Mouse (Mus musculus): ENCODE results near the gene Kalrn. TPM values are rescaled to one million over a fixed set of nuclear protein-coding genes. Genes with fewer than 3 reads are reported as not detected.

Kalrn gene
- total RNA-seq, 2 experiments from 2014 or later: 17.6 to 20.2 TPM

GRCm38 (mm10) chr16:34557891-34558290 lies 15.4 kb downstream of the Kalrn start:
- DNase-seq: no peak

GRCm38 (mm10) chr16:34552731-34553130 lies 20.6 kb downstream of the Kalrn start:
- DNase-seq: no peak

GRCm38 (mm10) chr16:34549470-34549999 lies 23.8 kb downstream of the Kalrn start:
- DNase-seq: no peak

DNA sequence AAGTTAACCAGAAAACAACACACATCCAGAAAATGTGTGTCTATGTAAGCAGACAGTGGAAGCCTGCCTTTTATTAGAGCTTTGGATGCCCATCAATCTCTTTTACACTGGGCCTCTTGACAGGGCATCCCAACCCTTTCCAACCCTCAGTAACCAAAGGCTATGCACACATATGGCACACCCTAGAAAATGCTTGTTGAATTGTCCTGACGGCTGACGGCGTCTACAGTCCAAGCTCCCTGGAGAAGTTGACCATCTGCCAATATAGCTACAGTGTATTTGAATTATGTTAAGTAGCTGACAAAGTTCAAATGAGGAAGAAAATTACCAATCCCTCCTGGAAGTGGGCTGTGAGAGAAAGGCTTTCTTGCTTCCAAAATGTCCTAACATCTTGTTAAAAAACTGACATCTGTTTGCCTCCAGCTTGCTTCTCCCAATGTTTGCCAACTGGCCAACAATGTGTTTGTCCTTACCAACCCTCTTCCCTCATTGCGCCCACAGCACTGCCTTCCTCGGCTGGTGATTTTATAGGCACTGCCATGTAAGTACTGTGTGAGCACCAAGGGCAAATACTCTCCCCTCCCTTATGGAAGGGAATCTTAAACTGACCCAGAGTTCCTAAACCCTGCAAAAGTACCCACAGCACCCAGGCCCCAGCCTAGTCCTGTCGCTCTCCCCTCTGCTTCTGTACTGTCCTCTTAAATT lies 26.4 kb downstream of the Kalrn start:
- DNase-seq: no peak

- DNase-seq: no peak
Observed at GRCm38 (mm10) chr16:34543754-34544153, 29.6 kb downstream of the Kalrn start.

GRCm38 (mm10) chr16:34542341-34542740 lies 31.0 kb downstream of the Kalrn start:
- no peak for DNase-seq

DNA sequence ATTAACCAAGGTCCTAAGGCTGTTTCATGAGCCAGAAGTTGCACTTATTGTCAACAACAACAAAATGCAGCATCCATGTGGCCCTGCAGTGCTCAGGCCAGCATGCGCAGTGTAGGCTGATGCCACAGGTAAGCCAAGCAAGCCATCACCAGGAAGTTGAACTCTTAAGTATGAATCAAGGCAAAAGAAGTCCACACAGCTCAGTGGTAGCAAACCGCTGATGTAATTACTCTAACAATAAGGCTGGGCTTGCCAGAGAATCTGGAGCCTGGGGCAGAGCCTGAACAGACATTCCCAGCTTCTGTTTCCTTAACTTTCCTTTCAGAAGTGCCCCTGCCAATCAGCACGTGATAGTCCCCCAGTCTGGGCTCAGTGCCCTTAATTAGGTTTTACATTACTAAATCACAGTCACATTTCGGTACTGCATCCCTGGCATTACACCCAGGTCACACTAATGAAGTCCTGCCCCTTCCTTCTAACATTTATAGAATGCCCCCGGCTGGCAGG lies 34.6 kb downstream of the Kalrn start:
- DNase-seq: no peak

- no peak for DNase-seq
Observed at GRCm38 (mm10) chr16:34536300-34536699, 37.0 kb downstream of the Kalrn start.

GRCm38 (mm10) chr16:34535135-34535534 lies 38.2 kb downstream of the Kalrn start:
- DNase-seq: no peak

DNA sequence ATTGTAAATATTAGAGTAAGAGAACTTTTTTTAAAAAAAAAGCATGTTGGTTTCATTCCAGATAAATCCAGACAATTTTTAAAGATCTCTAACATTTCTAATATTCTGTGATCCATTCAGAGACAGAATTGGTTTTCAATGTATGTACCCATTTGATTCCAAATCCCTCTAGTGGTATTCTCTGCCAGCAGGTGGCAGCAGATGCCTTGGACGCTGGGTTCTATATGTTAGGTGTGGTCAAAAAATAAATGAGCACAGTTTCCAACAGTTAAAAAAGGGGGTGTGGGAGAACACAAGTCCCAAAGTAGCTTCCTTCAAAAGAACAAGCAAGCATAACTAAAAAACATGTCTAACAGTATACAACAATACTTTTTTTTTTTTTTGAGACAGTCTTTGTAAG lies 41.8 kb downstream of the Kalrn start:
- peak; percentile 37 for DNase-seq

- no peak for DNase-seq
Observed at GRCm38 (mm10) chr16:34530029-34530428, 43.3 kb downstream of the Kalrn start.

GRCm38 (mm10) chr16:34528234-34528983 lies 44.9 kb downstream of the Kalrn start:
- DNase-seq: no peak

DNA sequence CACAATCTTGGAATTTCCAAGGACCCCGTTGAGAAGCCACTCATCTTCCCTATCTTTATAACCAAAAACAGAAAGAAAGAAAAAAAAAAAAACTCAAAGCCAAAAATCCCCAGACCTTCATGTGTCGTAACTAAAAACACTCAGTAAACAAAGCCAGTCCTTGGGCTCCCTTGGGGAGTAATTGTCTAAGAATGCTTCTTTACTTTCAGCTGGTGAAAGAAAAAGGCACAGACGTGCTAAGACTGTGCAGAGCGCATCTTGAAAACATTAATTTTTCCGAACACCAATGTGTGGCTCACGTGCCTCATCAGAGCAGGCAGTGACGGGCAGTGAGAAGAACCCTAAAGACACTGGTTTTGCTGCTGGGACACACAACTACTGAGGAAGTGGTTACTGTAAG lies 47.0 kb downstream of the Kalrn start:
- no peak for DNase-seq

DNA sequence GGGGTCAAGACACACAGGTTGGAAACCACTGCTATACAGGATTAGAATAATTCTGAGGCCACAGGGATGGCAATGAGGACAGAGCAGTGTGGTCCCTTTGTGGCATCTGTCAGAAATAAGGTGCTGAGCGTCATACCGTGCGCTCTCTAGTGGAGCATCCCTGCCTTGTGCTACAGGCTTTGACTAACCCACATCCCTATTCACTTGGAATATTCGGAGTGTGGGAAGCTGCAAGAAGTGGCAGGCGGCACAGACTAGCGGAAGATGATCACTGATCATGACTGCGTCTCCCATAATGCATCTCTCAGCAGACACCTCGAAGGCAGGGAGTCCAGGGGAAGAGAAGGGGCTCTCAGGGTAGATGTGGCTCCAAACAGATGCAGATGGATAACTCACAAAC lies 47.5 kb downstream of the Kalrn start:
- DNase-seq: no peak

- DNase-seq: no peak
Observed at GRCm38 (mm10) chr16:34525205-34525604, 48.1 kb downstream of the Kalrn start.

- no peak for DNase-seq
Observed at GRCm38 (mm10) chr16:34521061-34521460, 52.3 kb downstream of the Kalrn start.

GRCm38 (mm10) chr16:34516891-34517398 lies 56.4 kb downstream of the Kalrn start:
- DNase-seq: no peak

DNA sequence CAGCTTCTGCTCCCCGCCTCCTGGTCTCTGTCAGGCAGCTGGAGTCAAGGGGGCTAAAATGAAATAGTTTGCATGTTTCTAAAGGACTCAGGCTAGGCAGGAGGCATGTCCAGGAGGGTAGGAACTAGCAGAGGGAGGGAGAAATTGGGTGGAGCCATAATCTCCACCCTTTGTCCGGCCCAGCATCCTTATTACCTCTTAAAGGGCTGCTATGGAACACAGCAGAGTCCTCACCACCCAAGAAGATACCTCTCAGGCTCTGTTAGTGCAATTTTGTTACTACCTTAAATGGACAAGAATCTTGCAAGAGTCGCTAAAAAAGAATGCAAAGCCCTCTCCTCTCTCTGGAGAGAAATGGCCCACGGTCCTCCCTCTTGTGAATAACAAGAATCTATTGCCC lies 57.8 kb downstream of the Kalrn start:
- no peak for DNase-seq

GRCm38 (mm10) chr16:34513956-34514593 lies 59.3 kb downstream of the Kalrn start:
- no peak for DNase-seq

- DNase-seq: no peak
Observed at GRCm38 (mm10) chr16:34512326-34512725, 61.0 kb downstream of the Kalrn start.

DNA sequence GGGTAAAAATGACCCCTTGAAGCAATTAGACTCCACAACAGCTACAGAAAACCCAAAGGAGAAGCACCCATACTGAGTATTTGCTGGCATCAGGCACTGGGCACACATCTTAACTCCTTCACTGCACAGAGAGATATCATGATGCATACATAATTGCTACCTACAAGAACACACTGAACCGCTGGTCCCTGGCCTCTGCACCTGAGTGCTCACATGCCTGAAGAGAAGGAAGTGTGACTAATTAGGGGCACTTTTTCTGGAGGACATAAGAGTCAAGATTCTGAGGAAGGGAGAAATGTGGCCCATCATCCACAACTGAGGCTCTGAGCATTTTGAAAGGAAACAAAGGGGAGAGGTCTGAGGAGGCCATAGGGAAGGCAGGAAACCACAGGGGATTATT lies 65.2 kb downstream of the Kalrn start:
- DNase-seq: no peak

- DNase-seq: no peak
Observed at GRCm38 (mm10) chr16:34506048-34506447, 67.3 kb downstream of the Kalrn start.

GRCm38 (mm10) chr16:34504250-34504649 lies 69.1 kb downstream of the Kalrn start:
- no peak for DNase-seq

Data from gastrocnemius, postnatal 10 days (tissue).